In genomic region chr3:37776224-37776623, GRCm38 (mm10) we compare ENCODE assay signal across 16 mouse cellular contexts.
"Had no signal": no experiment of that assay in that cellular context is flagged by ENCODE, and none has a peak within 500 bp of the region (broad histone marks: within the 10 kb centered on the region; RNA-seq: fewer than 3 reads in every experiment).

No protein-coding gene starts in this region.

- H3K36me3 ChIP-seq: midbrain, embryonic 10.5 days; midbrain, embryonic 13.5 days; midbrain, embryonic 15.5 days; neural tube, embryonic 13.5 days; neural tube, embryonic 15.5 days; stomach, embryonic 15.5 days had no signal

- DNase-seq: lung, adult 18-20 months; lung, embryonic 14.5 days; lung, postnatal 10 days; lung, postnatal 4 days; retina, postnatal 1 day; right cerebral cortex, postnatal 14 days; thymus, adult 18-20 months; thymus, postnatal 14 days; thymus, postnatal 36 days had no signal

- H3K9me3 ChIP-seq: midbrain, embryonic 10.5 days; midbrain, embryonic 13.5 days; midbrain, embryonic 15.5 days; neural tube, embryonic 13.5 days; neural tube, embryonic 15.5 days; stomach, embryonic 15.5 days had no signal

- H3K4me2 ChIP-seq: lung, embryonic 14.5 days; midbrain, embryonic 13.5 days; midbrain, embryonic 15.5 days; neural tube, embryonic 13.5 days; neural tube, embryonic 15.5 days; stomach, embryonic 15.5 days had no signal

- H3K4me1 ChIP-seq: midbrain, embryonic 15.5 days; stomach, embryonic 15.5 days had no signal

- ATAC-seq: midbrain, embryonic 13.5 days; midbrain, embryonic 15.5 days had no signal

- H3K27ac ChIP-seq: midbrain, embryonic 13.5 days; midbrain, embryonic 15.5 days; neural tube, embryonic 13.5 days; neural tube, embryonic 15.5 days; stomach, embryonic 15.5 days had no signal

- H3K4me3 ChIP-seq: midbrain, embryonic 10.5 days; midbrain, embryonic 13.5 days; midbrain, embryonic 15.5 days; myocyte; neural tube, embryonic 13.5 days; neural tube, embryonic 15.5 days; stomach, embryonic 15.5 days had no signal

- H3K27me3 ChIP-seq: neural tube, embryonic 15.5 days; stomach, embryonic 15.5 days had no signal

- H3K9ac ChIP-seq: lung, embryonic 14.5 days; midbrain, embryonic 13.5 days; midbrain, embryonic 15.5 days; neural tube, embryonic 13.5 days; neural tube, embryonic 15.5 days; stomach, embryonic 15.5 days had no signal
